Comparison of ENCODE assay signal across 8 mouse cellular contexts in genomic region chr11:69325628-69326407, GRCm38 (mm10). TPM values are rescaled to one million over a fixed set of nuclear protein-coding genes. Genes with fewer than 3 reads are reported as not detected.
DNase-seq lines count a peak whose midpoint lies in the region; ATAC-seq lines count a peak whose summit lies in the region.

Gene Kcnab3, plus strand, starts transcription at chr11:69326258.

- peak; percentile 87 for DNase-seq in T-cell, adult 2 months (ENCODE audit: low spot score)
- peak; percentile 55 to 77 for DNase-seq in gastrocnemius, adult 8-10 months (ENCODE audit: low spot score in 2 of 2)
- peak; percentile 82 to 91 for DNase-seq in left cerebral cortex, postnatal 10 days (ENCODE audit: extremely low spot score in 1 of 2, low spot score in 2 of 2)
- peak; percentile 92 to 93 for DNase-seq in right cerebral cortex, postnatal 10 days (ENCODE audit: low spot score in 2 of 2)
- peak; percentile 72 to 87 for DNase-seq in urinary bladder, postnatal 36 days (ENCODE audit: low spot score in 2 of 2)

- peak; percentile 72 for ATAC-seq in common myeloid progenitor, adult 5-6 weeks (replicated peaks; ENCODE audit: low read depth, poor library complexity, severe bottlenecking)
- ATAC-seq in inflammation-experienced regulatory T-cells, adult 6 months: peak; percentile 68
- ATAC-seq in megakaryocyte progenitor cell, adult 5-6 weeks (replicated peaks; ENCODE audit: poor library complexity): peak; percentile 71

- intact Hi-C loops in left cerebral cortex, postnatal 10 days (cut with DNase I): no loop called here

RNA-seq across cellular contexts. Expression of gene Kcnab3, which starts in this region (rescaled TPM):
- 0.05 TPM in 1 of 2 replicates, not detected in the other for total RNA-seq in common myeloid progenitor, adult 5-6 weeks (2017)
- total RNA-seq in gastrocnemius, adult 8-10 months (2022): under 1 TPM in 1 of 4 experiments, not detected in 3; 0.13 TPM
- polyA plus RNA-seq in inflammation-experienced regulatory T-cells, adult 6 months (2017; shearing (Covaris generic)): 1 to 10 TPM in 1 of 3 experiments, under 1 TPM in 2; 0.34 to 2.0 (median 0.99) TPM
- total RNA-seq in left cerebral cortex, postnatal 10 days (2021): 10 to 100 TPM; 12.3 to 17.9 TPM
- total RNA-seq in megakaryocyte progenitor cell, adult 5-6 weeks (2015): 0.07 and 0.34 TPM in 2 replicates
- total RNA-seq in megakaryocyte progenitor cell, adult 5-6 weeks (2017): 0.14 TPM in 1 of 2 replicates, not detected in the other

Comparison
In these comparisons a context has a peak if more than half of its experiments do, and no peak if none do; other contexts are left out.
1. Peak in every context shown above with its lines: DNase-seq and ATAC-seq.
2. RNA of gene Kcnab3 (total RNA-seq): 12.3 to 17.9 TPM in left cerebral cortex, postnatal 10 days; 0.07 to 0.34 TPM in megakaryocyte progenitor cell, adult 5-6 weeks, 0.05 TPM in common myeloid progenitor, adult 5-6 weeks and 0.13 TPM in gastrocnemius, adult 8-10 months; every median in the first group is over 4 times any median in the second.
3. Peak in ATAC-seq in common myeloid progenitor, adult 5-6 weeks; RNA of the gene not detected or under 1 TPM.
4. Peak in DNase-seq in gastrocnemius, adult 8-10 months; RNA of the gene not detected or under 1 TPM.
5. Peak in ATAC-seq in megakaryocyte progenitor cell, adult 5-6 weeks; RNA of the gene not detected or under 1 TPM.